Mouse (Mus musculus): ENCODE results near the gene Lingo4. TPM values are rescaled to one million over a fixed set of nuclear protein-coding genes. Genes with fewer than 3 reads are reported as not detected.

Lingo4 gene
- total RNA-seq, 2 experiments from 2014 or later: 0.07 to 0.10 TPM

- intact Hi-C loops (cut with DNase I): loop anchor here (10.0 kb wide), 1 partner anchor 401 kb away; no protein-coding TSS in a partner anchor
- no peak for DNase-seq
Measured at GRCm38 (mm10) chr3:94443597-94443964, 45.3 kb downstream of the Lingo4 start, which contains the start of gene Oaz3. Gene Oaz3 (minus strand): TSS chr3:94443915.

GRCm38 (mm10) chr3:94449377-94449776, 51.1 kb downstream of the Lingo4 start:
- no peak for DNase-seq
- intact Hi-C loops (cut with DNase I): loop anchor here (10.0 kb wide), 1 partner anchor 395 kb away; no protein-coding TSS in a partner anchor

Other genes starting within 250 kb of the Lingo4 start
- gene Gm10696, start 220.3 kb upstream of the Lingo4 start, total RNA-seq (2021): not detected
- not detected for gene Gm5286, start 201.8 kb upstream of the Lingo4 start, total RNA-seq (2021)
- not detected for gene Gm4778, start 134.5 kb upstream of the Lingo4 start, total RNA-seq (2021)
- 10 to 100 TPM; 13.5 to 14.2 TPM for gene Them4, start 88.4 kb upstream of the Lingo4 start, total RNA-seq (2021)
- gene Them5, start 56.4 kb upstream of the Lingo4 start, total RNA-seq (2021): not detected
- under 1 TPM in 1 of 2 experiments, not detected in 1; 0.20 TPM for gene C2cd4d, start 36.1 kb upstream of the Lingo4 start, total RNA-seq (2021)
- 10 to 100 TPM; 27.2 to 29.9 TPM for gene Rorc, start 25.7 kb upstream of the Lingo4 start, total RNA-seq (2021)
- 1 to 10 TPM; 6.2 to 6.3 TPM for gene Tdrkh, start 14.8 kb downstream of the Lingo4 start, total RNA-seq (2021)
- 10 to 100 TPM; 66.1 to 66.4 TPM for gene Mrpl9, start 44.8 kb downstream of the Lingo4 start, total RNA-seq (2021)
- not detected for gene Oaz3, start 45.4 kb downstream of the Lingo4 start, total RNA-seq (2021)
- not detected for gene Celf3, start 79.8 kb downstream of the Lingo4 start, total RNA-seq (2021)
- under 1 TPM; 0.89 to 0.99 TPM for gene Riiad1, start 81.8 kb downstream of the Lingo4 start, total RNA-seq (2021)
- gene Snx27, start 184.2 kb downstream of the Lingo4 start, total RNA-seq (2021): 10 to 100 TPM; 26.8 to 32.7 TPM
- gene Gm10972, start 244.6 kb downstream of the Lingo4 start, total RNA-seq (2021): not detected

Data from heart, postnatal 10 days (tissue).